Mouse (Mus musculus) midbrain, postnatal 0 days (tissue): Measurements from ENCODE around the gene Zcchc10. TPM values are rescaled to one million over a fixed set of nuclear protein-coding genes. Genes with fewer than 3 reads are reported as not detected.

Source experiments
- ATAC-seq: fragments of 200-750 bp; cut with Nextera tagmentation; 2 replicates; pipeline ENCODE4 v1.8.0; 2017; ENCODE audit warnings: moderate number of reproducible peaks, mild to moderate bottlenecking, moderate TSS enrichment, moderate library complexity; ENCODE audit not compliant: low FRiP score
- DNase-seq: peaks from one replicate; pipeline ENCODE4 v3.0.0-alpha.2; 2015; ENCODE audit warnings: low spot score
- H3K27ac ChIP-seq: fragments of 300-500 bp; sonication (generic); 2 replicates; pipeline ENCODE4 v1.5.1; 2014; ENCODE audit warnings: low read depth, mild to moderate bottlenecking, low read length, mixed read lengths
- H3K27me3 ChIP-seq: fragments of 300-500 bp; sonication (generic); 2 replicates; pipeline ENCODE4 v1.6.1; 2014; ENCODE audit warnings: low read length, control low read depth, mixed read lengths; ENCODE audit not compliant: insufficient read depth
- H3K36me3 ChIP-seq: fragments of 300-500 bp; sonication (generic); 2 replicates; pipeline ENCODE4 v1.6.1; 2014; ENCODE audit warnings: low read length, control low read depth, mixed read lengths; ENCODE audit not compliant: insufficient read depth
- H3K4me1 ChIP-seq: fragments of 300-500 bp; sonication (generic); 2 replicates; pipeline ENCODE4 v1.6.1; 2014; ENCODE audit warnings: mild to moderate bottlenecking, control low read depth, antibody characterized with exemption, low read length, mixed read lengths; ENCODE audit not compliant: insufficient read depth
- H3K4me2 ChIP-seq: fragments of 300-500 bp; sonication (generic); 2 replicates; pipeline ENCODE4 v1.6.1; 2014; ENCODE audit warnings: low read depth, mild to moderate bottlenecking, low read length, mixed read lengths; ENCODE audit not compliant: poor library complexity, severe bottlenecking
- H3K4me3 ChIP-seq: fragments of 300-500 bp; sonication (generic); 2 replicates; pipeline ENCODE4 v1.5.1; 2014; ENCODE audit warnings: low read depth, mild to moderate bottlenecking, low read length, moderate library complexity
- H3K9ac ChIP-seq: fragments of 300-500 bp; sonication (generic); replicated peaks from 2 replicates; pipeline ENCODE4 v1.6.1; 2014; ENCODE audit warnings: mild to moderate bottlenecking, low read length, moderate library complexity, mixed read lengths; ENCODE audit not compliant: poor library complexity, severe bottlenecking
- H3K9me3 ChIP-seq: fragments of 300-500 bp; sonication (generic); 2 replicates; pipeline ENCODE4 v1.6.1; 2016; ENCODE audit warnings: low read length, control low read depth
- CTCF ChIP-seq: IDR thresholded peaks from 2 replicates; pipeline ENCODE4 v1.5.1; 2016; ENCODE audit warnings: antibody characterized with exemption, mild to moderate bottlenecking
- WGBS: fragments of 180-500 bp; shearing (Covaris S2); extraction: QIAGEN DNeasy Blood & Tissue Kit; methylation state at CpG from one replicate; pipeline ENCODE4 v1.1.7; 2014; 5-methylcytosine and 5-hydroxymethylcytosine counted together
- polyA plus RNA-seq: library from polyadenylated mRNA; unstranded; fragments of >200 nt; fragmentation: Nextera tagmentation; extraction: Ambion mirVana; gene quantifications from 2 replicates; pipeline ENCODE4 v1.2.1, GENCODE M21; 2015
- total RNA-seq: library from RNA; depleted of rRNA; stranded (reverse); fragments of >200 nt; gene quantifications from 2 replicates; pipeline ENCODE4 v1.2.3, GENCODE M21; 2014

The Zcchc10 gene
- total and polyA plus RNA-seq, 2 experiments from 2014 or later: 0.11 to 17.4 TPM

GRCm38 (mm10) chr11:53330325-53330724 is 5.8 kb downstream of the Zcchc10 start:
- H3K4me1 ChIP-seq: no peaks in the 10 kb centered on the region; the same call in 1 of the 2 replicates
- H3K9ac ChIP-seq: no peak overlapping the region
- H3K4me2 ChIP-seq: no peak overlapping the region
- H3K9me3 ChIP-seq: no peaks in the 10 kb centered on the region
- no peak overlapping the region for H3K27ac ChIP-seq
- TF ChIP-seq CTCF: no peak
- ATAC-seq (no peak), DNase-seq (no peak)
- WGBS: 93% methylated on average over 7 of the region's 7 CpGs
- no peaks in the 10 kb centered on the region for H3K27me3 ChIP-seq
- peaks cover 38% of the 10 kb centered on the region for H3K36me3 ChIP-seq
- no peak overlapping the region for H3K4me3 ChIP-seq

DNA sequence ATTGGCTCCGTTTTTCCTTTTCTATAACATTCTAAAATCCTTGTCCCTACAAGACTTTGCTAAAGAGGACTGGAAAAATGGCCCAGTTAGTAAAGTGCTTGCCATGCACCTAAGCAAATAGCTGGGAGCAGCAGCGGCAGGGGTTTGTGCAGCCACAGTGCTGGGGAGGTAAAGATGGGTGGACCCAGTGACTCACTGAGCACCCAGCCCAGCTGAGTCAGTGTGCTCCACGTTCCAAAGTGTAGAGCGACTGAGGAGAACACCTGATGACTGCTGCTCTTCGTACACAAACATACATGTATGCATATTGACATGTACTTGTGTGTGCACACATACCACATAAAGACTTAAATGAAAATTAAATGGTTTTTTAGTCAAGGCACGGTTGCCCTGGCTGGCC is 6.6 kb downstream of the Zcchc10 start:
- WGBS: 96% methylated on average over 6 of the region's 6 CpGs
- no peak for ATAC-seq
- no peak overlapping the region for H3K27ac ChIP-seq
- no peak for TF ChIP-seq CTCF
- no peak for DNase-seq
- H3K4me2 ChIP-seq: no peak overlapping the region
- peaks cover 38% of the 10 kb centered on the region for H3K36me3 ChIP-seq
- no peaks in the 10 kb centered on the region for H3K27me3 ChIP-seq
- no peak overlapping the region for H3K9ac ChIP-seq
- H3K4me1 ChIP-seq: no peaks in the 10 kb centered on the region
- H3K4me3 ChIP-seq: no peak overlapping the region
- H3K9me3 ChIP-seq: no peaks in the 10 kb centered on the region

DNA sequence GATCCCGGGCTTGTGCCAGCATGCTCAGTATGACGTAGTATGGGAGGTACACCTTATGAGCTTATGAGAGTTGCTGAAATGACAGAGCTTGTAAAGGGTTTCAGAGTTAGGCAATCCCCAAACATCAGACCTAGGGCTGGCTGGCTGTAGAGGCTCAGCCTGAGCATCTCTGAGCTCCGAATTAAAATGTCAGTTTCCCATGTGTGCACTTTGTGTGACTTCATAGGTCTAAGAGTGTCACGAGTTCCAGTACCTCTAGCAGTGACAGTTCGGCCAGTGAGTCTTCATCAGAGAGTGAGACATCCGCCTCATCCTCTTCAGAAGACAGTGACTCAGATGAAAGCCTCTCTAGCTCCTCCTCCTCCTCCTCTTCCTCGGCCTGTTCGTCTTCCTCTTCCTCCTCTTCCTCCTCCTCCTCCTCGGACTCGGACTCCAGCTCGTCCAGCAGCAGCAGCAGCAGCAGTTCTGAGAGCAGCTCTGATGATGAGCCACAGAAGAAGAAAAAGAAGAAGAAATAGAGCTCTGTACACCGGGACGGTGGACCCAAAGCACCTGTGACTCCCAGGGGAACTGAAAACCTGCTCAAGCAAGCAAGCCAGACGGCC is 7.7 kb downstream of the Zcchc10 start:
- Histone ChIP-seq H3K4me3 (no peak overlapping the region), H3K4me2 (no peak overlapping the region), H3K9ac (no peak overlapping the region), H3K27me3 (no peaks in the 10 kb centered on the region), H3K36me3 (peaks cover 38% of the 10 kb centered on the region), H3K9me3 (no peaks in the 10 kb centered on the region), H3K27ac (no peak overlapping the region), H3K4me1 (no peaks in the 10 kb centered on the region)
- DNase-seq (no peak), ATAC-seq (no peak)
- TF ChIP-seq CTCF: no peak
- WGBS: 90% methylated on average over 14 of the region's 14 CpGs

DNA sequence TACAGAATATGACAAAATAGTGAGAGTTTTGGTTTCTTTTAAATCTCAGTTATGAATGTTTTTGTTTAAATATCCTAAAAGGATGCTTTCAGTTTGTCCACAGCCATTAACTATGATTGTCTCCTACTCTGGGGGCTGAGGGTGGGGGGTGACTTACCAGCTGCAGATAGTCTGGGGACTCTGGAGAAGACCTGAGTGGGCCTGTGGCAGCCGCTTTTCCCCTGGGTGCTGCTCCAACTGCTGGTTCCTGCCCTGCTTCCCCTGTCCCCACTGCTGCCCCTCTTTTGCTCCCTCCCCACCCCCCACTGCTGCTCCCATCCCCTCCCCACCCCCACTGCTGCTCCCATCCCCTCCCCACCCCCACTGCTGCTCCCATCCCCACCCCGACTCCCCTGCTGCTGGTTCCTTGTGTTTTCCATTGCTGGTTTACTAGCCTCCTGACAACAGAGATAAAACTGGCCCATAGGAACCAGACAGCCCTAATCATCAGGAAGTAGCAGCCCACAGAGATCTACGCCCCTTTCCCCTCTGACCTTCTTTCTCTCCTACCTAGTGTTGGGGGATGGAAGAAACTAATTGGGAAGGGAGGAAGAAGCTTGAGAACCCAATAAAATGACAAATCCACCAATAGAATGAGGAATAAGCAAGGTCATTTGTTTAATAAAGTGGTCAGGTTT is 11.2 kb downstream of the Zcchc10 start:
- no peak overlapping the region for H3K27ac ChIP-seq
- H3K4me3 ChIP-seq: no peak overlapping the region
- no peaks in the 10 kb centered on the region for H3K4me1 ChIP-seq
- peaks cover 18% of the 10 kb centered on the region for H3K36me3 ChIP-seq
- 36% methylated on average over 3 of the region's 3 CpGs for WGBS
- ATAC-seq (no peak), DNase-seq (no peak)
- no peaks in the 10 kb centered on the region for H3K27me3 ChIP-seq
- TF ChIP-seq CTCF: no peak
- H3K4me2 ChIP-seq: no peak overlapping the region
- no peaks in the 10 kb centered on the region for H3K9me3 ChIP-seq
- H3K9ac ChIP-seq: no peak overlapping the region

- no peaks in the 10 kb centered on the region for H3K4me1 ChIP-seq
- no peaks in the 10 kb centered on the region for H3K27me3 ChIP-seq
- no peak overlapping the region for H3K4me3 ChIP-seq
- no peak for DNase-seq
- no peak overlapping the region for H3K27ac ChIP-seq
- no peak for ATAC-seq
- no peak overlapping the region for H3K4me2 ChIP-seq
- H3K9me3 ChIP-seq: no peaks in the 10 kb centered on the region
- H3K36me3 ChIP-seq: peaks cover 16% of the 10 kb centered on the region
- no peak overlapping the region for H3K9ac ChIP-seq
- no peak for TF ChIP-seq CTCF
These were observed 11.7 kb downstream of the Zcchc10 start for GRCm38 (mm10) chr11:53336182-53336571.

DNA sequence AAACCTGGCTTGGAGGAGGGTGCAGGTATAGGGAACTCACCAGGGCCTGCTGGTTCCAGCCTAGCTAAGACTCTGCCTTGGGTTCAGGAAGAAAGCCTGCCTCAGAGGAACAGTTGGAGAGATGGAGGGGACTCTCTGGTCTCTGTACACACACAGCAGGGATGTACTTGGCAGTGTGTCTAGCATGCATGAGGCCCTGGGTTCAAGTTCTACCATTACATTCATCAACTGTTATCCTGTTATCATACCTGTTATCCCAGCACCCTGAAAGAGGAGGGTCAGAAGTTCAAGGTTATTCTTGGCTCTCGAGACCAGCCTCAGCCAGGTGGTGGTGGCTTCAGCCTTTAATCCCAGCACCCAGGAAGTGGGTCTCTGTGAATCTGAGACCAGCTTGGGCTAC is 12.4 kb downstream of the Zcchc10 start:
- no peak overlapping the region for H3K4me2 ChIP-seq
- ATAC-seq: no peak
- DNase-seq: no peak
- no peak for TF ChIP-seq CTCF
- no peaks in the 10 kb centered on the region for H3K9me3 ChIP-seq
- H3K27ac ChIP-seq: no peak overlapping the region
- H3K4me1 ChIP-seq: no peaks in the 10 kb centered on the region
- H3K27me3 ChIP-seq: no peaks in the 10 kb centered on the region
- peaks cover 10% of the 10 kb centered on the region for H3K36me3 ChIP-seq
- no peak overlapping the region for H3K9ac ChIP-seq
- WGBS: 77% methylated on average over 1 of the region's 1 CpGs
- H3K4me3 ChIP-seq: no peak overlapping the region
